Mouse (Mus musculus) G1E (cell line): ENCODE data around the gene Rapgef5.

Source experiments
- CTCF ChIP-seq: IDR thresholded peaks from 2 replicates; pipeline ENCODE4 v1.5.1; 2012; ENCODE audit warnings: low read depth, low read length, inconsistent platforms, mixed read lengths
- GATA1 ChIP-seq: IDR thresholded peaks from 2 replicates; pipeline ENCODE4 v1.6.1; 2012; ENCODE audit warnings: borderline replicate concordance, low read length, inconsistent platforms, mixed read lengths
- POLR2AphosphoS5 ChIP-seq: IDR thresholded peaks from 2 replicates; pipeline ENCODE4 v1.6.1; 2012; ENCODE audit warnings: low read depth, low read length, inconsistent platforms; ENCODE audit not compliant: insufficient replicate concordance

- no peak for TF ChIP-seq CTCF
- no peak for TF ChIP-seq GATA1
- no peak for TF ChIP-seq POLR2AphosphoS5
Observed at GRCm38 (mm10) chr12:117524311-117525013, 8.2 kb downstream of the Rapgef5 start.
